Mouse (Mus musculus) right cerebral cortex, postnatal 14 days (tissue): ENCODE results near the gene Olfr818.
"Not testable (repeated sequence)": the region's sequence is repeated elsewhere in the genome, so short reads cannot be mapped to it uniquely, and the experiment has no call there.

Experiments used
- DNase-seq: peaks from one replicate; pipeline ENCODE4 v3.0.0; 2022

The Olfr818 gene

GRCm38 (mm10) chr10:129949000-129949399 lies at the start of gene Olfr818:
TSS of gene Olfr818 (minus strand) at chr10:129949100.
- DNase-seq, result no peak

- not testable (repeated sequence) for DNase-seq
Observed at GRCm38 (mm10) chr10:129984962-129985361, 36.1 kb upstream of the Olfr818 start, which contains the start of gene Gm10310. TSS of gene Gm10310 (minus strand) at chr10:129985062.

- DNase-seq, result not testable (repeated sequence)
Observed at GRCm38 (mm10) chr10:129981867-129982266, 33.0 kb upstream of the Olfr818 start.

- DNase-seq, result not testable (repeated sequence)
Observed at GRCm38 (mm10) chr10:129976040-129976439, 27.1 kb upstream of the Olfr818 start, which contains the start of gene Olfr247. TSS of gene Olfr247 (minus strand) at chr10:129976140.

- not testable (repeated sequence) for DNase-seq
Observed at GRCm38 (mm10) chr10:129972994-129973393, 24.1 kb upstream of the Olfr818 start.

GRCm38 (mm10) chr10:129967166-129967565 lies 18.3 kb upstream of the Olfr818 start, which contains the start of gene Olfr819:
TSS of gene Olfr819 (minus strand) at chr10:129967266.
- DNase-seq, result not testable (repeated sequence)

GRCm38 (mm10) chr10:129966232-129966631 lies 17.3 kb upstream of the Olfr818 start:
- DNase-seq, result not testable (repeated sequence)

- DNase-seq, result no peak
Observed at GRCm38 (mm10) chr10:129915497-129915896, 33.4 kb downstream of the Olfr818 start, which contains the start of gene Olfr816. TSS of gene Olfr816 (minus strand) at chr10:129915597.

GRCm38 (mm10) chr10:129905767-129906166 lies 43.1 kb downstream of the Olfr818 start, which contains the start of gene Olfr815:
TSS of gene Olfr815 (minus strand) at chr10:129905867.
- DNase-seq, result not testable (repeated sequence)
